Mouse (Mus musculus) embryonic facial prominence, embryonic 13.5 days (tissue): Measurements from ENCODE around the gene Ano1. TPM values are rescaled to one million over a fixed set of nuclear protein-coding genes. Genes with fewer than 3 reads are reported as not detected.

Experiments used
- ATAC-seq: fragments of 200-750 bp; cut with Nextera tagmentation; 2 replicates; pipeline ENCODE4 v1.8.0; 2017; ENCODE audit warnings: low read depth; ENCODE audit not compliant: insufficient number of reproducible peaks, insufficient read depth, low FRiP score, low TSS enrichment
- H3K27ac ChIP-seq: fragments of 300-500 bp; sonication (generic); 2 replicates; pipeline ENCODE4 v1.5.1; 2015; ENCODE audit warnings: moderate library complexity, mild to moderate bottlenecking, inconsistent platforms
- H3K27me3 ChIP-seq: fragments of 300-500 bp; sonication (generic); 2 replicates; pipeline ENCODE4 v1.6.1; 2015; ENCODE audit warnings: mild to moderate bottlenecking, inconsistent platforms
- H3K36me3 ChIP-seq: fragments of 300-500 bp; sonication (generic); 2 replicates; pipeline ENCODE4 v1.6.1; 2015; ENCODE audit warnings: mild to moderate bottlenecking, inconsistent platforms
- H3K4me1 ChIP-seq: fragments of 300-500 bp; sonication (generic); 2 replicates; pipeline ENCODE4 v1.6.1; 2015; ENCODE audit warnings: inconsistent platforms
- H3K4me2 ChIP-seq: fragments of 300-500 bp; sonication (generic); 2 replicates; pipeline ENCODE4 v1.6.1; 2015; ENCODE audit warnings: moderate library complexity, mild to moderate bottlenecking, inconsistent platforms
- H3K4me3 ChIP-seq: fragments of 300-500 bp; sonication (generic); 2 replicates; pipeline ENCODE4 v1.5.1; 2015; ENCODE audit warnings: mild to moderate bottlenecking, inconsistent platforms
- H3K9ac ChIP-seq: fragments of 300-500 bp; sonication (generic); 2 replicates; pipeline ENCODE4 v1.6.1; 2015; ENCODE audit warnings: mild to moderate bottlenecking, inconsistent platforms
- H3K9me3 ChIP-seq: fragments of 300-500 bp; sonication (generic); 2 replicates; pipeline ENCODE4 v1.6.1; 2016; ENCODE audit warnings: inconsistent platforms
- whole genome bisulfite sequencing: fragments of 180-500 bp; shearing (Covaris S2); methylation state at CpG from one replicate; pipeline ENCODE4 v1.1.7; 2015; ENCODE audit warnings: mixed read lengths; 5-methylcytosine and 5-hydroxymethylcytosine counted together
- polyA plus RNA-seq: library from polyadenylated mRNA; unstranded; fragments of >200 nt; fragmentation: Nextera tagmentation; extraction: Ambion mirVana; gene quantifications from 2 replicates; pipeline ENCODE4 v1.2.1, GENCODE M21; 2015

The Ano1 gene
- polyA plus RNA-seq, 1 experiment from 2014 or later: 12.8 TPM

DNA sequence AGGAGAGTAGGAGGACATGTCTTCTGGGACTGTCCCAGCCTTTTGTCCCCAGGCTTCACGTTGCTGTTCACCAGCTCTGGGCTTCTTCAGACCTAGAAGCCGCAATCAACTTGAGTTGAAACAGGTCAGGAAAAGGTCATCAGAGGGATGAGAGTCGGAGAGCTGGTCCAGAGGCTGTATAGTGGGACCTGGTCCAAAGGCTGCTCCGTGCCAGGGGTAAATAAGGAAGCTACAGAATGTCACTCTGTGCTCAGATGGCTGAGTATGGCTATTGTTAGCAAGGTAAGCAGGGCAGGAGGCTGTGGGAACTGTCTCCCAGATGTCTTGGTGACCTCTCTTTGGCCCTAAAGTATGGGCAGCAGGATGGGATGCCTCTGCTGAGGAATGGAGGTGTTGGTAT is 147.0 kb downstream of the Ano1 start:
- WGBS: 65% methylated on average over 4 of the region's 4 CpGs
- no peak overlapping the region for H3K27ac ChIP-seq
- no peaks in the 10 kb centered on the region for H3K4me1 ChIP-seq
- H3K36me3 ChIP-seq: no peaks in the 10 kb centered on the region
- no peak overlapping the region for H3K4me3 ChIP-seq
- no peak for ATAC-seq
- H3K9me3 ChIP-seq: no peaks in the 10 kb centered on the region
- H3K27me3 ChIP-seq: no peaks in the 10 kb centered on the region
- no peak overlapping the region for H3K9ac ChIP-seq
- no peak overlapping the region for H3K4me2 ChIP-seq

DNA sequence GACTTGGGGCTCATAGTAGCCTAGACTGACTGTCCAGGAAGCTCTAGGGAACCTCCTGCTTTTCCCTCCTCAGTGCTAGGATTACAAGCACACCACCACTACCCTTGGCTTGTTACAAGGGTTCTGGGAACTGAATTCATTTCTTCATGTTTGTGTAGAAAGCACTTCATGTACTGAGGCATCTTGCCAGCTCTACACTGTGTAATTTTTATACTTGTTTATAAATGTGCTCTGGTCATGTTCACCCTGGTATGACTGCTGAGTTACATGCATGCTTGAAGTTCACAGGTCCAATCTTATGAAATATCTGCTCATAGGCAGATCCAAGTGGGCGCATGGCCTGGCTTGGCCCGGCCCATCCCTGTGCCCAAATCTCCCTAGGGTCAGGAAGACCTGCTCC is 147.5 kb downstream of the Ano1 start:
- WGBS: 95% methylated on average over 2 of the region's 2 CpGs

DNA sequence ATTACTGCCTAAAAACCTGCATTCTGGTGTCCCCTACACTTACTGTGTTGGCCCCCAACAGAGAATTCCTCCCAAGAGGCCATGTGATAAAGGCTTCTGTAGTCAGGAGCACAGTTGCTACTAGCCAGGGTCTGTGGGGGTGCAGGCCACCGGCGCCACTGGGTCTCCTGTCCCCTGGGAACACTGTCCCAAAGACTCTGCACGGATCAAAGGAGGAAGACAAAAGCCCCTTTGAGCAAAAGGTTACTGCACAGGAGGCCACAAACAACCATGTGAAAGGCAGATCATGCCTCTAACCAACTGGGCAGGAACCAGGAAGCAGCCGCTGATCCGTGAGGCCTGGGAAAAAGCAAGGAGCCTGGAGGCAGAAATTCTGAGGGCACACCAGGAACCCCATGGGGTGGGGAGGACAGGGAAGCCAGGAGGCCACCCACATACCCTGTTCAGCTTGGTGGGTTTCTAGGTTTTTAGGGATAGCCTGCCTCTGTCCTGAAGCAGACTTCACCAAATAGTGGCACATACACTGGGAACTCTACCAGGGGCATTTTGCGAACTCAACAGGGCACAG is 151.4 kb downstream of the Ano1 start:
- H3K27ac ChIP-seq: no peak overlapping the region
- H3K4me1 ChIP-seq: no peaks in the 10 kb centered on the region
- no peak overlapping the region for H3K4me2 ChIP-seq
- no peak overlapping the region for H3K4me3 ChIP-seq
- H3K9me3 ChIP-seq: no peaks in the 10 kb centered on the region
- no peak for ATAC-seq
- no peaks in the 10 kb centered on the region for H3K27me3 ChIP-seq
- H3K9ac ChIP-seq: no peak overlapping the region
- no peaks in the 10 kb centered on the region for H3K36me3 ChIP-seq
- 24% methylated on average over 6 of the region's 6 CpGs for WGBS

More for the DNA sequence above, 147.5 kb downstream of the Ano1 start:
- no peak overlapping the region for H3K4me2 ChIP-seq
- H3K4me1 ChIP-seq: no peaks in the 10 kb centered on the region
- no peak overlapping the region for H3K9ac ChIP-seq
- no peak overlapping the region for H3K4me3 ChIP-seq
- no peak overlapping the region for H3K27ac ChIP-seq
- H3K36me3 ChIP-seq: no peaks in the 10 kb centered on the region
- H3K27me3 ChIP-seq: no peaks in the 10 kb centered on the region
- ATAC-seq: no peak
- no peaks in the 10 kb centered on the region for H3K9me3 ChIP-seq

DNA sequence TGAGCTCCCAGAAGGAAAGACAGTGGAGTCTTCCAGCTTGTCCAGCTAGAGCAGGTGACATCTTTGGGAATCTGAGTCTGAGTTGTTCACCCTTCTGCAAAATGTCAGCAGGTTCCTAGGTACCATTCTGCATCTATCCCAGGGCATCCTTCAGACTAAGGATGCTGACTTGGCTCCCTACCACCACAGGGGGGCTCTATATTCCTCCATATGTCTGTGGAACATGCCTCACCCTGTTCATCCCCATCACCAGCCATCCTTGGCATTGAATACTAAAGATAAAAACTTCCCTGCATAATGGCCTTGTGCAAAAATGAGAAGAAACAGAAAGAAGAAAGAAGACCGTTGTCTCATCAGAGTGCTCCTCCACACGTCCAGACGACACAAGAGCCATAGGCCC is 162.3 kb downstream of the Ano1 start:
- no peak overlapping the region for H3K4me2 ChIP-seq
- H3K27ac ChIP-seq: no peak overlapping the region
- peaks cover 4% of the 10 kb centered on the region for H3K27me3 ChIP-seq
- no peak overlapping the region for H3K4me3 ChIP-seq
- H3K9me3 ChIP-seq: no peaks in the 10 kb centered on the region
- no peak for ATAC-seq
- H3K9ac ChIP-seq: no peak overlapping the region
- no peaks in the 10 kb centered on the region for H3K4me1 ChIP-seq
- H3K36me3 ChIP-seq: no peaks in the 10 kb centered on the region
- WGBS: 81% methylated on average over 3 of the region's 3 CpGs

DNA sequence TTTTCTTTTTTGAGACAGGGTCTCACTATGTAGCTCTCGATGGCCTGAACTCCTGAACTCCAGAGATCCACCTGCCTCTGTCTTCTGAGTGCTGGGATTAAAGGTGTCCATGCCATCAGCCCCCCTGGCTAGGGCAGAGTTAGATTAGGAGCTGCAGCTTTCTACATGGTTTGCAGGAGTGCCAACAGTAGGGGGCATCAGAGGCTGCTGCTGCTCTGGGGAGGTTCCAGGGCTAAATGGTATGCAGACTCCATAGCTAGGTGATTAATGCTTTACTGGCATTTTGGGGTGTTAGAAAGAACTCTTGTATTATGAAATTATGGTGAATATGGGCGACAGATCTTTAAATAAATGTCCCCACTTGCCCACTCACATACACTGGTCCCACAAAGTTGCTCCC is 164.5 kb downstream of the Ano1 start:
- Histone ChIP-seq H3K27ac (no peak overlapping the region), H3K27me3 (peaks cover 4% of the 10 kb centered on the region), H3K4me2 (no peak overlapping the region), H3K4me1 (peaks cover 11% of the 10 kb centered on the region), H3K36me3 (no peaks in the 10 kb centered on the region), H3K9ac (no peak overlapping the region), H3K9me3 (no peaks in the 10 kb centered on the region), H3K4me3 (no peak overlapping the region)
- no peak for ATAC-seq
- WGBS: 32% methylated on average over 2 of the region's 2 CpGs

DNA sequence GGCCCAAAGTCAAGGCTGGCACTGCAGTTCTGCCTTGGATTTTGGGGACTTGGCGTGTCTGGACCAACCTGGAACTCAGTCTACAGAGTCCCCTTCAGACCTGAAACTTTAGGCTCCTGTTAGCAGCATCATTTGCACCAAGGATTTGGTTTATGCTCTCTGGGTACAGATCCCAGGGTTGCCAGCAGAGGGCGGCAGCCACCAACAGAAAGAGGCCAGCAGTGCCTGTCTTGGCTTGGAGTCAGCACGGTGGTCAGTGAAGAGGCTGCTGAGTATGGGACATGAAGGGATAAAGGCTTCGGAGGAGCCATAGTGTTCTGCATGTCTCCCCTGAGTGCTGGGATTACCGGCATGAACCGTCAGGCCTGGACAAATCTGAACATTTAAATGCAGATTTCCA is 166.1 kb downstream of the Ano1 start:
- H3K27ac ChIP-seq: no peak overlapping the region
- H3K36me3 ChIP-seq: no peaks in the 10 kb centered on the region
- 15% methylated on average over 6 of the region's 6 CpGs for WGBS
- no peak overlapping the region for H3K4me3 ChIP-seq
- H3K27me3 ChIP-seq: peaks cover 4% of the 10 kb centered on the region
- H3K4me2 ChIP-seq: no peak overlapping the region
- H3K9me3 ChIP-seq: no peaks in the 10 kb centered on the region
- no peak for ATAC-seq
- H3K4me1 ChIP-seq: peaks cover 20% of the 10 kb centered on the region
- no peak overlapping the region for H3K9ac ChIP-seq

DNA sequence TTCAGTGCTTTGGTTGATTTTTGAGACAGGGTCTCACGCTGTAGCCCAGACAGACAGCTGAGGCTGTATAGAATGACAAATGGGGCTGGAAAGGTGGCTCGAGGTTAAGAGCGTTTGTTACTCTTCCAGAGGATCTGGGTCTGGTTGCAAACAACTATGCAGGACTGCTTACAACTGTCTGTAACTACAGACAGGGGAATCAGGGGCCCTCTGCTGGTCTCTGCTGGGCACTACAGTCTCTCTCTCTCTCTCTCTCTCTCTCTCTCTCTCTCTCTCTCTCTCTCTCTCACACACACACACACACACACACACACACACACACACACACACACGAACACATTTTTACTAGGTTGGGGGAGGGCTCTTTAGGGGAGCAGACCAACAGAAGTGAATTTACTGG is 168.2 kb downstream of the Ano1 start:
- ATAC-seq: no peak
- H3K27ac ChIP-seq: no peak overlapping the region
- peaks cover 4% of the 10 kb centered on the region for H3K27me3 ChIP-seq
- no peaks in the 10 kb centered on the region for H3K9me3 ChIP-seq
- 7% methylated on average over 4 of the region's 4 CpGs for whole genome bisulfite sequencing
- H3K4me1 ChIP-seq: peaks cover 20% of the 10 kb centered on the region
- H3K9ac ChIP-seq: no peak overlapping the region
- peaks cover 18% of the 10 kb centered on the region for H3K36me3 ChIP-seq
- no peak overlapping the region for H3K4me3 ChIP-seq
- H3K4me2 ChIP-seq: no peak overlapping the region

DNA sequence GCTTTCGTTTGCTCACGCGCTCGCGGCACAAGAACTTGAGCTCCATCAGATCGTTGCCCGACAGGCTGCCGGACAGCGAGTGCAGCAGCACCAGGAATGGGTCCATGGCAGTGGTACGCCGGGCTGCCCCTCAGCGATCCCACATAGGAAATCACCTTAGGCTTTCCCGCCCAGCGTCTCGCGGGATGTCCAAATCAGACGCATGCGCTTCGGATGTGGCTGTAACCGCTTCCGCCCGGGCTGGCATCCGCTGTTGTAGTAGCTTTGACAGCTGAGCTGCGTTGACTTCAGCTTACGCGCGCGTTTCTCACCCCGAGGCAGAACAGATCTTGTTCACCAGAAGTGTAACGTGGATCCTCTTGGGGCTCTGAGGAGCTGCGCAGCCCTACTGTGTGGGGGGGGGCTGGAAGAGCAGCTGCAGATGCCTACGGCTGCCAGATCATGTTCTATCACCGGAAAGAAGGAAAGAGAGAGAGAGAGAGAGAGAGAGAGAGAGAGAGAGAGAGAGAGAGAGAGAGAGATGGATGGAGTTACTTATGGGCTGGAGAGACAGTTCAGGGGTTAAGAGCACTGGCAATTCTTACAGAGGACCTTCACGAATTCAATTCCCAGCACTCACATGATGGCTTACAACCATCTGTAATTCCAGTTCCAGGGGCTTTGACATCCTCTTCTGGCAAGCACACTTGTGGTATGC is 169.3 kb downstream of the Ano1 start, which contains the start of gene Fadd:
Gene Fadd (minus strand): TSS at position 180 of the 697 bp plus-strand sequence.
- Histone ChIP-seq H3K4me2 (peak within 1 kb of the TSS; percentile 91), H3K27me3 (peaks cover 4% of the 10 kb centered on the region; the same call in 1 of the 2 replicates), H3K4me3 (peak within 1 kb of the TSS; percentile 82), H3K36me3 (peaks cover 18% of the 10 kb centered on the region), H3K9ac (peak within 1 kb of the TSS; percentile 85), H3K4me1 (peaks cover 20% of the 10 kb centered on the region), H3K27ac (peak within 1 kb of the TSS; percentile 94), H3K9me3 (no peaks in the 10 kb centered on the region)
- peak; percentile 77 for ATAC-seq
- 1% methylated on average over 34 of the region's 34 CpGs for WGBS

DNA sequence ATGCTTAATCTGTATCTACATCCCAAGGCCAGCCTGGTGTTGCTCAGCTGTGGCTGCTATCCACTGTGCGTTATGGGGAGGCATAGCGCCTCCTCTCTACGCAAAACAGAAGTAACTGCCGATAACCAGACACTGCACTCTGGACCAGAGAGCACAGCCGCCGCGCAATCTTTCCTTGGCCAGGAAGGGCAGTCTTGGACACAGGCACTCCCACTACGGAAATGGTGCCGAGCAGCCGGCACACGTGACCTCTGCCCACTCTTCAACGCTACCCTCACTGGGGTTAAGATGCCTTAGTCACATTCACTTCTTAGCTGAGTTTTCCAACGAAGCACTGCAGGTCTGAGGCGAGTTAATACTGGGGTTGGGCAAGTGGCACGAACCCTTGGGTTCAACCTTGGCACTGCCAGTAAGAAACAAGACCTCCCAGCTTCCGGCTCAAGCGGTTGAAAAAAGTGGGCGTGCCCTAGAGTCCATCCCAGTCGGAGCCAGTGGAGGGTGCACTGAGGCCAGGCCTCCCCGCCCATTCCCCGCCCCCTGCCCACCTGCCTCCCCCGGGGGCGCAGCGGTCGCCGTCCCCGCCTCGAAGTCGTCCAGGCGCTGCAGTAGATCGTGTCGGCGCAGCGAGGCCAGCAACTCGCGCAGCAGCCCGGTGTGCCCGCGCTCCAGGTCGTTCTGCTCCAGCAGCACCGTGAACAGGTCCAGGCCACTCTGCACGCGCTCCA is 170.1 kb downstream of the Ano1 start:
- Histone ChIP-seq H3K4me2 (peak overlapping the region; percentile 91), H3K4me1 (peaks cover 20% of the 10 kb centered on the region), H3K27me3 (peaks cover 2% of the 10 kb centered on the region; the same call in 1 of the 2 replicates), H3K9ac (peak overlapping the region; percentile 85), H3K27ac (peak overlapping the region; percentile 94), H3K36me3 (peaks cover 18% of the 10 kb centered on the region), H3K4me3 (peak overlapping the region; percentile 82), H3K9me3 (no peaks in the 10 kb centered on the region)
- under 1% methylated on average over 38 of the region's 43 CpGs for WGBS
- peak; percentile 83 for ATAC-seq

DNA sequence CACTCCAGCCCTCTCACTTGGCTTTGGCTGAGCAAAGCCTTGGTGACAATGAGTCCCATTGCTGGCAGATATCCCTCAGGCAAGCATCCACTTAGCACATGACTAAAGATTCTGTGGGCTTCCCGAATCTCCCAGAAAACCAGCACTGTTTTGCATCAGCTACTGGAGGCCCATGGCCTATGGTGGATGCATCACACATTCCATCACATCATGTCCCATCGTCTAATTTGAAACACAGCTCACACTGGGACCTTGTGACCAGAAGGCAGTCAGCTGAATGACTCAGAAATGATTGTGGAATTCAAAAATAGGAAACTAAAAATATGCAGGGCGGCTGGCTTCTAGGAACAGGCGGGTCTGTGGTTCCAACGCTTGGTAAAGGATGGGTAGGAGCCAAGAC is 173.9 kb downstream of the Ano1 start:
- Histone ChIP-seq H3K27me3 (no peaks in the 10 kb centered on the region), H3K9me3 (no peaks in the 10 kb centered on the region), H3K4me2 (no peak overlapping the region), H3K36me3 (peaks cover 18% of the 10 kb centered on the region), H3K9ac (no peak overlapping the region), H3K27ac (no peak overlapping the region), H3K4me1 (peaks cover 13% of the 10 kb centered on the region), H3K4me3 (no peak overlapping the region)
- 82% methylated on average over 5 of the region's 5 CpGs for WGBS
- ATAC-seq: no peak

DNA sequence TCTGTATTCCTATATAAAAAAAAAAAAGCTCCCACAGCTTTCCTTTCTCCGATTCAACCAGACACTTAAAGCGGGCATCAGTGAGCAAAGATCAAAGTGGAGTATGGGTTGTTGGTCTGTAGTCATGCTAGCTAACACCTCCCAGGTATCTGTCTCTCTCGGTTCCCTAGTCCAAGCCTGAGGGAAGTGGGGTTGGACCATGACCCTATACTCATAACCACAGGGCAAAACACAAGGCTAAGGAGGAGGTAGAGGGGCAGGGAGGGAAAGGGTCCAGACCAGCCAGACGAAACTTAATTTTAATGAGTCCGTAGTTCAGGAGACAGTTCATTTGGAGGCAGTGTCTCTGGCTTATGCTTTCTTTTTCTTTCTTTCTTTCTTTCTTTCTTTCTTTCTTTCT is 179.5 kb downstream of the Ano1 start:
- Histone ChIP-seq H3K4me1 (no peaks in the 10 kb centered on the region), H3K4me3 (no peak overlapping the region), H3K27ac (no peak overlapping the region), H3K36me3 (no peaks in the 10 kb centered on the region), H3K4me2 (no peak overlapping the region), H3K27me3 (no peaks in the 10 kb centered on the region), H3K9ac (no peak overlapping the region), H3K9me3 (no peaks in the 10 kb centered on the region)
- no peak for ATAC-seq
- WGBS: 80% methylated on average over 5 of the region's 5 CpGs

DNA sequence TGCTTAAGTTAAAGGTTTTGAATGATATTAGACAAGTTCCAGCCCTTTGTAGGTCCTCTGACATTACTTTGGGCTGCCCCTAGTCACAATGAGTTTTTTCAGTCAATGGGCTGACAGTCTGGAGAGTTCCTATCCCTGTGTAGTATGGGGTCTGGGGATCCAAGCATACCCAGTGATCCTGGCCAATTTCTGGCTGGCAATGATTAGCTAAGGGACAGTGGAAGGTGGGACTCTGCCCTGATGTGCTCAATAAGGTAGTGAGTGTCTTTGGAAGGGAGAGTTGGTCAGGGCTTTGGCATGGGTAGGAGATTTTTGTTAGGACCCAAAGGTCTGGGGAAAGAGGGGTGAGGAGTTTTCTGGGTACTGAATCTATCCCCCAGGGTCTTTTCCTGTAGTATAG is 180.2 kb downstream of the Ano1 start:
- no peak overlapping the region for H3K4me3 ChIP-seq
- no peaks in the 10 kb centered on the region for H3K4me1 ChIP-seq
- no peak overlapping the region for H3K4me2 ChIP-seq
- no peak overlapping the region for H3K27ac ChIP-seq
- no peak for ATAC-seq
- no peak overlapping the region for H3K9ac ChIP-seq
- H3K9me3 ChIP-seq: no peaks in the 10 kb centered on the region
- H3K27me3 ChIP-seq: no peaks in the 10 kb centered on the region
- H3K36me3 ChIP-seq: no peaks in the 10 kb centered on the region
